Mouse (Mus musculus): ENCODE data around the gene Cfap99.

DNA sequence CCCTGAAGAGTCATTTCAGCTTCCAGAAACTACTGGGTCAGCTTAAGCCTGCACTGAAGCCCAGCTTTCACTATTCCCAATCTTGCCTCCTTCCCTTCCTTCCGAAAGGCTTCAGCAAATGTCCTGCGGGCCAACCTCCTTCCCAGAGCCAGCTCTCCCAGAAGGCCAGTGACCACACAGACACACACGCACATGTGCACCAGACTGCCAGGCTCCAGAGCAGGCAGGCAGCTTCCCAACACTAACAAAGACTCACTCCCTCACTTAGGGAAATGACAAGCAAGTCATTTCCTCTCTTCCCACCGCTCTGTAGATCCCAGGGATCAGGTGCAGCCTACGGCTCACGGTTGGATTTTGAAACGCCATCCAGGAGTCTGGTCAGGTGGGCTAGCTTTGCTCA is 12.2 kb upstream of the Cfap99 start:
- no peak for TF ChIP-seq USF1 (IDR thresholded peaks at IDR 0.05; ENCODE audit: low read depth, low read length)
- no peak for TF ChIP-seq CTCF (IDR thresholded peaks at IDR 0.05 in 2 of 3, conservative IDR thresholded peaks at IDR 0.05 in 1 of 3; ENCODE audit: control insufficient read depth in 1 of 3, insufficient read depth in 1 of 3, low read depth in 2 of 3, low read length in 3 of 3, poor library complexity in 1 of 3, severe bottlenecking in 1 of 3)
- TF ChIP-seq POLR2A (IDR thresholded peaks at IDR 0.05; ENCODE audit: control insufficient read depth in 1 of 2, insufficient read depth in 1 of 2, low read depth in 1 of 2, low read length in 2 of 2, poor library complexity in 1 of 2), result no peak
- TF ChIP-seq BHLHE40 (IDR thresholded peaks at IDR 0.05; ENCODE audit: borderline replicate concordance, low read depth, low read length), result no peak
- no peak for TF ChIP-seq KAT2A (conservative IDR thresholded peaks at IDR 0.05; ENCODE audit: low read depth, low read length)
- no peak for TF ChIP-seq RAD21 (IDR thresholded peaks at IDR 0.05; ENCODE audit: low read depth, low read length)
- no peak for TF ChIP-seq EP300 (IDR thresholded peaks at IDR 0.05; ENCODE audit: low read depth in 1 of 2, low read length in 2 of 2)
- TF ChIP-seq TCF12 (IDR thresholded peaks at IDR 0.05; ENCODE audit: low read depth, low read length), result no peak
